Mouse (Mus musculus): ENCODE data around the gene Setd7. TPM values are rescaled to one million over a fixed set of nuclear protein-coding genes. Genes with fewer than 3 reads are reported as not detected.

Setd7 gene
- polyA plus RNA-seq, 1 experiment from 2014 or later: 0.48 TPM

- no peak overlapping the region for H3K9ac ChIP-seq (replicated peaks)
- ATAC-seq (no peak), DNase-seq (no peak)
- TF ChIP-seq EP300 (IDR thresholded peaks at IDR 0.05; ENCODE audit: low read depth): no peak
- TF ChIP-seq CTCF (IDR thresholded peaks at IDR 0.05; ENCODE audit: low read depth): no peak
- no peaks in the 10 kb centered on the region for H3K9me3 ChIP-seq (ENCODE audit: low read length)
- no peak overlapping the region for H3K27ac ChIP-seq (ENCODE audit: low read depth)
- H3K4me3 ChIP-seq (ENCODE audit: low read depth, low read length): no peak overlapping the region
- H3K27me3 ChIP-seq (ENCODE audit: insufficient read depth, low read length): no peaks in the 10 kb centered on the region
- H3K4me2 ChIP-seq (ENCODE audit: low read depth, low read length): no peak overlapping the region
- H3K36me3 ChIP-seq (replicated peaks; ENCODE audit: insufficient read depth, low read length): peaks cover 41% of the 10 kb centered on the region
- peaks cover 13% of the 10 kb centered on the region for H3K4me1 ChIP-seq (ENCODE audit: insufficient read depth)
- WGBS (ENCODE audit: insufficient replicate concordance): 89% methylated on average over 9 of the region's 9 CpGs
Observed at GRCm38 (mm10) chr3:51534013-51534412, 26.7 kb downstream of the Setd7 start.

- TF ChIP-seq CTCF (IDR thresholded peaks at IDR 0.05; ENCODE audit: low read depth) (no peak), EP300 (IDR thresholded peaks at IDR 0.05; ENCODE audit: low read depth) (no peak)
- H3K36me3 ChIP-seq (replicated peaks; ENCODE audit: insufficient read depth, low read length): peaks cover 37% of the 10 kb centered on the region
- DNase-seq: no peak
Observed at GRCm38 (mm10) chr3:51533573-51533972, 27.1 kb downstream of the Setd7 start.

DNA sequence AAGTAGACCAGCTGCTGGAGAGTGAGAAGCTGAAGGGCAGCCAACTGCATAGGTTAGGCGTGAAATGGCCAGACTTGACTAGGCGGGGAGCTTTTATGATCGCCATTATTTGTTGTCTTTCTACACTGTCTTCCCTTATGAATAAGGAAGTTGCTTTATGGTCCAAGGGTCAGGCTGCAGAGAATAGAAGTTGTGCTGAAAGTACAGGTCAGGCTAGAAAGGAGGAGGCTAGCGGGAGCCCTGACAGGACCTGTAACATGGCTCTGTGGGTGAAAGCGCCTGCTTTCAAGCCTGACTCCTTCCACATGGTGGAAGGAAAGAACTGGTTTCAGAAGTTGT is 28.4 kb downstream of the Setd7 start:
- no peak for DNase-seq
- peak; percentile 43 for ATAC-seq

More at GRCm38 (mm10) chr3:51533573-51533972, 27.1 kb downstream of the Setd7 start:
- no peak overlapping the region for H3K9ac ChIP-seq (replicated peaks)
- no peaks in the 10 kb centered on the region for H3K27me3 ChIP-seq (ENCODE audit: insufficient read depth, low read length)
- 88% methylated on average over 5 of the region's 5 CpGs for WGBS (ENCODE audit: insufficient replicate concordance)
- no peak overlapping the region for H3K27ac ChIP-seq (ENCODE audit: low read depth)
- H3K4me3 ChIP-seq (ENCODE audit: low read depth, low read length): no peak overlapping the region
- ATAC-seq: no peak
- H3K9me3 ChIP-seq (ENCODE audit: low read length): no peaks in the 10 kb centered on the region
- H3K4me2 ChIP-seq (ENCODE audit: low read depth, low read length): no peak overlapping the region
- H3K4me1 ChIP-seq (ENCODE audit: insufficient read depth): peaks cover 13% of the 10 kb centered on the region

GRCm38 (mm10) chr3:51531473-51532281 is 29.0 kb downstream of the Setd7 start:
- ATAC-seq: peak; percentile 80

More for the DNA sequence above, 28.4 kb downstream of the Setd7 start:
- Histone ChIP-seq H3K4me3 (ENCODE audit: low read depth, low read length) (no peak overlapping the region), H3K4me2 (ENCODE audit: low read depth, low read length) (peak overlapping the region; percentile 29; the same call in 1 of the 2 replicates), H3K9ac (replicated peaks) (no peak overlapping the region; the same call in 1 of the 2 replicates), H3K36me3 (replicated peaks; ENCODE audit: insufficient read depth, low read length) (peaks cover 30% of the 10 kb centered on the region), H3K27me3 (ENCODE audit: insufficient read depth, low read length) (no peaks in the 10 kb centered on the region), H3K4me1 (ENCODE audit: insufficient read depth) (peaks cover 13% of the 10 kb centered on the region), H3K9me3 (ENCODE audit: low read length) (no peaks in the 10 kb centered on the region), H3K27ac (ENCODE audit: low read depth) (peak overlapping the region; percentile 72)
- WGBS (ENCODE audit: insufficient replicate concordance): 61% methylated on average over 5 of the region's 5 CpGs
- TF ChIP-seq EP300 (IDR thresholded peaks at IDR 0.05; ENCODE audit: low read depth) (no peak), CTCF (IDR thresholded peaks at IDR 0.05; ENCODE audit: low read depth) (no peak)

DNA sequence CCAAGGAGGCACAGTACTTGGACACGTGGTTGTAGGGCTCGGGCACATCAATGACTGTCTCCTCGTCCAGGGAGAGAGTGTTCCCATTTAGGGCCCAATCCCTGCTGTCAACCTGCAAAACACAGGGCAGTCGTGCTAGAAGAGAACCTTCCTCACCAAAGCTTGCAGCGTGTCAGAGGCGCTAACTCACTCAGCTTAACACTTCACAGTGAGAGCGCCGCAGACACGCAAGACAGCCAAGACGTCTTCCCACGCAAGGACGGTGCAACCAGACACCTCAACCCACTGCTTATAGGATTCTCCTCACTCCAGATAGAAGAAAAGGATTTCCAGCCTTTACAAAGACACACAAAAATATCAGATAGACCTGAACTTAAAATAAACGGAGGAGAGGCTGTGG is 33.8 kb downstream of the Setd7 start:
- ATAC-seq (no peak), DNase-seq (no peak)
- H3K36me3 ChIP-seq (replicated peaks; ENCODE audit: insufficient read depth, low read length): peaks cover 26% of the 10 kb centered on the region
- no peak overlapping the region for H3K4me2 ChIP-seq (ENCODE audit: low read depth, low read length)
- no peaks in the 10 kb centered on the region for H3K9me3 ChIP-seq (ENCODE audit: low read length)
- no peaks in the 10 kb centered on the region for H3K27me3 ChIP-seq (ENCODE audit: insufficient read depth, low read length)
- H3K4me3 ChIP-seq (ENCODE audit: low read depth, low read length): no peak overlapping the region
- no peak overlapping the region for H3K27ac ChIP-seq (ENCODE audit: low read depth)
- H3K9ac ChIP-seq (replicated peaks): no peak overlapping the region
- H3K4me1 ChIP-seq (ENCODE audit: insufficient read depth): peaks cover 6% of the 10 kb centered on the region
- 83% methylated on average over 13 of the region's 13 CpGs for WGBS (ENCODE audit: insufficient replicate concordance)
- TF ChIP-seq EP300 (IDR thresholded peaks at IDR 0.05; ENCODE audit: low read depth) (no peak), CTCF (IDR thresholded peaks at IDR 0.05; ENCODE audit: low read depth) (no peak)

More at GRCm38 (mm10) chr3:51531473-51532281, 29.0 kb downstream of the Setd7 start:
- TF ChIP-seq EP300 (IDR thresholded peaks at IDR 0.05; ENCODE audit: low read depth) (no peak), CTCF (IDR thresholded peaks at IDR 0.05; ENCODE audit: low read depth) (no peak)
- Histone ChIP-seq H3K27ac (ENCODE audit: low read depth) (peak overlapping the region; percentile 72), H3K4me1 (ENCODE audit: insufficient read depth) (peaks cover 13% of the 10 kb centered on the region), H3K36me3 (replicated peaks; ENCODE audit: insufficient read depth, low read length) (peaks cover 31% of the 10 kb centered on the region), H3K27me3 (ENCODE audit: insufficient read depth, low read length) (no peaks in the 10 kb centered on the region), H3K4me3 (ENCODE audit: low read depth, low read length) (no peak overlapping the region), H3K9ac (replicated peaks) (no peak overlapping the region; the same call in 1 of the 2 replicates), H3K4me2 (ENCODE audit: low read depth, low read length) (peak overlapping the region; percentile 29; the same call in 1 of the 2 replicates), H3K9me3 (ENCODE audit: low read length) (no peaks in the 10 kb centered on the region)
- 70% methylated on average over 13 of the region's 13 CpGs for WGBS (ENCODE audit: insufficient replicate concordance)
- DNase-seq: peak; percentile 60

- H3K9ac ChIP-seq (replicated peaks): no peak overlapping the region
- no peak overlapping the region for H3K4me3 ChIP-seq (ENCODE audit: low read depth, low read length)
- ATAC-seq (no peak), DNase-seq (no peak)
- no peaks in the 10 kb centered on the region for H3K4me1 ChIP-seq (ENCODE audit: insufficient read depth)
- 87% methylated on average over 16 of the region's 16 CpGs for WGBS (ENCODE audit: insufficient replicate concordance)
- no peaks in the 10 kb centered on the region for H3K27me3 ChIP-seq (ENCODE audit: insufficient read depth, low read length)
- no peaks in the 10 kb centered on the region for H3K9me3 ChIP-seq (ENCODE audit: low read length)
- TF ChIP-seq CTCF (IDR thresholded peaks at IDR 0.05; ENCODE audit: low read depth) (no peak), EP300 (IDR thresholded peaks at IDR 0.05; ENCODE audit: low read depth) (no peak)
- no peak overlapping the region for H3K4me2 ChIP-seq (ENCODE audit: low read depth, low read length)
- peaks cover 29% of the 10 kb centered on the region for H3K36me3 ChIP-seq (replicated peaks; ENCODE audit: insufficient read depth, low read length)
- H3K27ac ChIP-seq (ENCODE audit: low read depth): no peak overlapping the region
Observed at GRCm38 (mm10) chr3:51525186-51525785, 35.4 kb downstream of the Setd7 start.

All from liver, postnatal 0 days (tissue).